Mouse (Mus musculus) heart, adult 2 months (tissue): Measurements from ENCODE around the gene Eps8.

Experiments
- CTCF ChIP-seq: fragments of 200-600 bp; IDR thresholded peaks from 2 replicates; pipeline ENCODE4 v1.8.1; 2022; ENCODE audit warnings: antibody characterized with exemption, mild to moderate bottlenecking, moderate library complexity
- POLR2A ChIP-seq: fragments of 200-500 bp; IDR thresholded peaks from 2 replicates; pipeline ENCODE4 v1.6.1; 2011; ENCODE audit warnings: mild to moderate bottlenecking, low read depth, low read length, control low read depth; ENCODE audit not compliant: insufficient read depth

GRCm38 (mm10) chr6:137532758-137533157 is 121.9 kb downstream of the Eps8 start:
- TF ChIP-seq CTCF (no peak), POLR2A (no peak)
